Mouse (Mus musculus) kidney, adult 2 months (tissue): ENCODE results near the gene Ankfy1. TPM values are rescaled to one million over a fixed set of nuclear protein-coding genes. Genes with fewer than 3 reads are reported as not detected.
"Not testable (repeated sequence)": the region's sequence is repeated elsewhere in the genome, so short reads cannot be mapped to it uniquely, and the experiment has no call there.

ENCODE experiments used
- DNase-seq: peaks from one replicate; pipeline ENCODE4 v3.0.0; 2021
- H3K27ac ChIP-seq: fragments of 200-500 bp; 2 replicates; pipeline ENCODE4 v1.5.1; 2012; ENCODE audit warnings: low read depth, low read length, control low read depth, inconsistent platforms; ENCODE audit not compliant: insufficient read depth
- H3K27me3 ChIP-seq: fragments of 200-500 bp; replicated peaks from 2 replicates; pipeline ENCODE4 v1.6.1; 2012; ENCODE audit warnings: mild to moderate bottlenecking, moderate library complexity, low read length, inconsistent platforms; ENCODE audit not compliant: control insufficient read depth, insufficient read depth
- H3K36me3 ChIP-seq: fragments of 200-500 bp; 2 replicates; pipeline ENCODE4 v1.6.1; 2012; ENCODE audit warnings: mild to moderate bottlenecking, moderate library complexity, low read length, inconsistent platforms; ENCODE audit not compliant: control insufficient read depth, insufficient read depth
- H3K4me1 ChIP-seq: fragments of 200-500 bp; 2 replicates; pipeline ENCODE4 v1.6.1; 2011; ENCODE audit warnings: low read length; ENCODE audit not compliant: control insufficient read depth, insufficient read depth
- H3K4me3 ChIP-seq: fragments of 200-500 bp; 2 replicates; pipeline ENCODE4 v1.5.1; 2011; ENCODE audit warnings: mild to moderate bottlenecking, low read depth, low read length, control low read depth; ENCODE audit not compliant: insufficient read depth
- CTCF ChIP-seq: fragments of 200-500 bp; conservative IDR thresholded peaks from 2 replicates; pipeline ENCODE4 v1.5.1; 2011; ENCODE audit warnings: low read depth, mild to moderate bottlenecking, control low read depth, low read length, moderate library complexity, mixed read lengths; ENCODE audit not compliant: insufficient read depth, insufficient read length
- POLR2A ChIP-seq: fragments of 200-500 bp; IDR thresholded peaks from one replicate; pipeline ENCODE4 v1.6.1; 2011; ENCODE audit warnings: low read depth, low read length, control low read depth
- WGBS: fragments of 180-500 bp; shearing (Covaris S2); methylation state at CpG from one replicate; pipeline ENCODE4 v1.1.7; 2018; 5-methylcytosine and 5-hydroxymethylcytosine counted together
- polyA plus RNA-seq: library from polyadenylated mRNA; depleted of rRNA; stranded (reverse); fragments of >200 nt; gene quantifications from 2 replicates; pipeline ENCODE4 v1.2.3, GENCODE M21; 2012

The Ankfy1 gene
- polyA plus RNA-seq, 1 experiment, result 25.9 TPM

DNA sequence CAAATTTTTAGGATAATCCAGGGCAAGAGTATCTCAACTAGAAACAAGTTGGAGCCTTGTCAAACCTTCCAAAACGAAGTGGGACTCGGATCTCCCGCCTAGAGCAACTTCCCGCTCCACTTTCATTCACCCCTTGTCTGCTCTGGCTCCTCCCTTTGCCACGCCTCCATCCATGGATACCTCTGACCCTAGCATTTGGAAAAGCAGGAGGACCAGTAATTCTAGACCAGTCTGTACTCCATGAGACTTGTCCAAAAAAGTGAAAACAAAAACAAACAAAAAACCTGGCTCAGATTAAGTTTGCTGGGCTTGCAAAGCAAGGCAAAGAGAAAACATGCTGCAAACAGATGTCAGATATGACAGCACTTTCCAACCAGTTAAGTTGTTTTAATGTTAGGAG is 1.6 kb upstream of the Ankfy1 start:
- no peaks in the 10 kb centered on the region for H3K27me3 ChIP-seq
- TF ChIP-seq CTCF (no peak), POLR2A (no peak)
- 19% methylated on average over 5 of the region's 5 CpGs for WGBS
- H3K27ac ChIP-seq, result no peak overlapping the region
- H3K36me3 ChIP-seq, result no peaks in the 10 kb centered on the region; the same call in 1 of the 2 replicates
- DNase-seq, result peak; percentile 21
- H3K4me1 ChIP-seq, result peaks cover 7% of the 10 kb centered on the region; the same call in 1 of the 2 replicates
- H3K4me3 ChIP-seq, result no peak overlapping the region

- H3K27ac ChIP-seq, result no peak overlapping the region
Measured at GRCm38 (mm10) chr11:72689115-72689514, 691 bp upstream of the Ankfy1 start.

DNA sequence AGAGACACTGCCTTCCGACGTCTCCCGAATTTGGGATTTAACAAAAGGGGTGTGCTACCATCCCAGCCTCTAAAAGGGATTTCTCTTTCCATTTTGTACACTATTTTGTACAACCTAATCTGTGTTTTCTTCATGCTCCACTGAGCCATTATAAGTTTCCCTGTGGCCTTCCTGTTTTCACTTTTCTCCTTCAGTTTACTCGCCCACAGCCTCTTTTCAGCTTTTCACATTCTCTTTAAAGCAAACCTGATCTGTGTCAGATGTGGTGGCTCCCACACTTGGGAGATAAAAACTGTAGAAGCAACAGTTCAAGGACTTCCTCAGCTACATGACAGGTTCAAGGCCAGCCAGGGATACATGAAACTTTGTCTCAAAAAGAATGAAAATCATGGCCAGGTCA is 2.5 kb downstream of the Ankfy1 start:
- Histone ChIP-seq H3K27ac (no peak overlapping the region), H3K4me1 (peaks cover 10% of the 10 kb centered on the region), H3K4me3 (no peak overlapping the region), H3K36me3 (no peaks in the 10 kb centered on the region), H3K27me3 (no peaks in the 10 kb centered on the region)
- 60% methylated on average over 4 of the region's 4 CpGs for WGBS
- no peak for DNase-seq
- TF ChIP-seq POLR2A (no peak), CTCF (no peak)

More at GRCm38 (mm10) chr11:72689115-72689514, 691 bp upstream of the Ankfy1 start:
- no peaks in the 10 kb centered on the region for H3K27me3 ChIP-seq
- H3K36me3 ChIP-seq, result no peaks in the 10 kb centered on the region; the same call in 1 of the 2 replicates
- 70% methylated on average over 3 of the region's 3 CpGs for WGBS
- no peak for DNase-seq
- H3K4me3 ChIP-seq, result no peak overlapping the region
- H3K4me1 ChIP-seq, result peaks cover 10% of the 10 kb centered on the region
- no peak for TF ChIP-seq CTCF
- no peak for TF ChIP-seq POLR2A

- no peaks in the 10 kb centered on the region for H3K36me3 ChIP-seq
- H3K27ac ChIP-seq, result no peak overlapping the region
- WGBS, result 81% methylated on average over 3 of the region's 3 CpGs
- H3K4me1 ChIP-seq, result peaks cover 10% of the 10 kb centered on the region
- H3K27me3 ChIP-seq, result no peaks in the 10 kb centered on the region
- no peak for TF ChIP-seq POLR2A
- TF ChIP-seq CTCF, result no peak
- no peak overlapping the region for H3K4me3 ChIP-seq
- no peak for DNase-seq
Measured at GRCm38 (mm10) chr11:72695025-72695424, 5.2 kb downstream of the Ankfy1 start.

- TF ChIP-seq POLR2A, result no peak
- TF ChIP-seq CTCF, result no peak
- H3K27me3 ChIP-seq, result no peaks in the 10 kb centered on the region
- H3K36me3 ChIP-seq, result no peaks in the 10 kb centered on the region
- no peak overlapping the region for H3K4me3 ChIP-seq
- peaks cover 4% of the 10 kb centered on the region for H3K4me1 ChIP-seq
- WGBS, result 96% methylated on average over 2 of the region's 2 CpGs
- H3K27ac ChIP-seq, result no peak overlapping the region
- no peak for DNase-seq
Measured at GRCm38 (mm10) chr11:72696368-72696971, 6.7 kb downstream of the Ankfy1 start.

GRCm38 (mm10) chr11:72697323-72697722 is 7.5 kb downstream of the Ankfy1 start:
- TF ChIP-seq CTCF (no peak), POLR2A (no peak)
- no peak overlapping the region for H3K27ac ChIP-seq
- no peak for DNase-seq
- no peaks in the 10 kb centered on the region for H3K27me3 ChIP-seq
- H3K4me1 ChIP-seq, result peaks cover 3% of the 10 kb centered on the region
- H3K36me3 ChIP-seq, result no peaks in the 10 kb centered on the region
- H3K4me3 ChIP-seq, result no peak overlapping the region

GRCm38 (mm10) chr11:72705111-72705510 is 15.3 kb downstream of the Ankfy1 start:
- H3K27me3 ChIP-seq, DNase-seq, H3K4me3 ChIP-seq, H3K27ac ChIP-seq, H3K36me3 ChIP-seq, H3K4me1 ChIP-seq: not testable (repeated sequence)
- 85% methylated on average over 2 of the region's 2 CpGs for WGBS
